Mouse (Mus musculus): ENCODE results near the gene Ifna2.
A peak's percentile ranks its signal among the peaks of the same experiment; 100 is the strongest.

Ifna2 gene

DNA sequence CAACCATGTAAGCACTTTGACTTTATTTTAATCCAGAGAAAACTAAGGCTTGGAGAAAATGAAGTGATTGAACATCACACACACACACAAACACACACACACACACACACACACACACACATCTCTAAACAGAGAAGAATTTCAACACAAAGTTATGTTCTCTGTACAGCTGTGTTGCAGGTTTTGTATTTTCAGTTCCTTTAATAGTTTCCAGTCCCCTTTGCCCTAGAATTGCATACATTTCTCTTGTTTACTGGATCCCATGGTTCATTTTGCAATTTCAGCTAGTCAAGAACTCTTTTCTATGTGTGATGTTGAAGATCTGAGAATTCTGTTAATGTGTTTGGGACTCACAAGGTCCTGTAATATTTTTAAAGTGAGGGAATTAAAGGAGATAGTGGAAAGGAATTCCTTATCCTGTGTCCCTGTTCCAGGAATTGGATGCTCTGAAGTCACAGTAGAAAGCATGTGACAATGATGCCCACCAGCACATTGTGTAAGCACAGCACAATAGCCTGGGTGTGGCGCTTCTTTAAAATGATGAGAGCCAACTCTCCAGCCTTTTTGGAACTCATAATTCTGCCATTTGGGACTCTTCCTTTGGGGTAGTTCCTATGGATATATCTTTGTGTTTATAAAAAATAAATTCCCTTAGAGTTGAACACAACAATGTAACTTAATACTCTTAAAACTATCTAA, 23.6 kb upstream of the Ifna2 start:
- Histone ChIP-seq H3K27me3 (ENCODE audit: insufficient read depth, low read length) (no peaks in the 10 kb centered on the region), H3K4me3 (replicated peaks; ENCODE audit: low read length) (no peak overlapping the region), H3K4me1 (replicated peaks; ENCODE audit: low read depth, low read length) (peaks cover 8% of the 10 kb centered on the region; the same call in 1 of the 2 replicates), H3K36me3 (ENCODE audit: insufficient read depth, low read length) (no peaks in the 10 kb centered on the region), H3K9me3 (ENCODE audit: low read length) (no peaks in the 10 kb centered on the region)
- TF ChIP-seq POU5F1 (IDR thresholded peaks at IDR 0.05; ENCODE audit: borderline replicate concordance, low read length) (no peak), NANOG (IDR thresholded peaks at IDR 0.05; ENCODE audit: borderline replicate concordance, low read length) (no peak), CTCF (conservative IDR thresholded peaks at IDR 0.05; ENCODE audit: low read length) (no peak)

DNA sequence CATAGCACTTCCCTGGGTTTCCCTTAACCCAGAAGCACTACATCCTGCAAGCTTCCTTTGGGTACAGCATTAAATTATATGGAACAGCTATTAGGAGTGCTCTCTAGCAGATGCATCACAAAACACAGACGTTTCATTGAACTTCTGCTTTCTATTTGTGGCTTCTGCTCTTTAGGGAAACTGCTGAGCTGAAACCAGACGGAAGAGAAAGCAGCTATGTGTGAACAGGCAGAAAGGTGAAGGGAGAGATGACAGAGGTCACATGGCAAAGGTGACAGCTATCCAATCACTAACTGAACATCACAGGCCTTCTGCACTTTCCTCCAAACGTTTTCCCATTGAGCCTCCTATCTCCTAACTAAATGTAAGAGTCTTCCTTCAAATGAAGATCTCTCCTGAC, 22.2 kb upstream of the Ifna2 start:
- Histone ChIP-seq H3K27me3 (ENCODE audit: insufficient read depth, low read length) (no peaks in the 10 kb centered on the region), H3K4me3 (replicated peaks; ENCODE audit: low read length) (no peak overlapping the region), H3K36me3 (ENCODE audit: insufficient read depth, low read length) (no peaks in the 10 kb centered on the region), H3K9me3 (ENCODE audit: low read length) (no peaks in the 10 kb centered on the region), H3K4me1 (replicated peaks; ENCODE audit: low read depth, low read length) (peaks cover 8% of the 10 kb centered on the region; the same call in 1 of the 2 replicates)
- TF ChIP-seq CTCF (conservative IDR thresholded peaks at IDR 0.05; ENCODE audit: low read length) (no peak), POU5F1 (IDR thresholded peaks at IDR 0.05; ENCODE audit: borderline replicate concordance, low read length) (no peak), NANOG (IDR thresholded peaks at IDR 0.05; ENCODE audit: borderline replicate concordance, low read length) (no peak)

DNA sequence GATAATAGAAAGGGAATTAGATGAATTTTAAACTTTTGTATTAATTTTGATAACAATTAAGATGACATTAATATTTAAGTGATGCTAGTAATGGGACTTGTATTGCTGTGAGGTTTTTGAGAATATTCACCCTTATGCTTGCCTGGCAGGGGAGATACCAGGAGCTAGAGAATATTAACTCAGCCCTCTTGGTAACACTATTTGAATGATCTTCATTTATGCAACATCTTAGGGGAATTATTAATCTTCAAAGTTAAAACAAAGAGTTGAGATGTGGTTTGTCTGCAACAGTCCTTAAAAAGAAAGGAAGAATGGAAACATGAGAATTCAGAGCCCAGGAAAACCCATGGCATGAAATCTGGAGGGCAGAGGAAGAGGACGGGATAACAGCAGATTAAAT, 15.6 kb upstream of the Ifna2 start:
- no peaks in the 10 kb centered on the region for H3K27me3 ChIP-seq (ENCODE audit: insufficient read depth, low read length)
- peaks cover 5% of the 10 kb centered on the region; the same call in 1 of the 2 replicates for H3K4me1 ChIP-seq (replicated peaks; ENCODE audit: low read depth, low read length)
- no peak for TF ChIP-seq POU5F1 (IDR thresholded peaks at IDR 0.05; ENCODE audit: borderline replicate concordance, low read length)
- no peak for TF ChIP-seq CTCF (conservative IDR thresholded peaks at IDR 0.05; ENCODE audit: low read length)
- TF ChIP-seq NANOG (IDR thresholded peaks at IDR 0.05; ENCODE audit: borderline replicate concordance, low read length) = no peak
- no peaks in the 10 kb centered on the region for H3K36me3 ChIP-seq (ENCODE audit: insufficient read depth, low read length)
- H3K4me3 ChIP-seq (replicated peaks; ENCODE audit: low read length) = no peak overlapping the region
- H3K9me3 ChIP-seq (ENCODE audit: low read length) = no peaks in the 10 kb centered on the region

DNA sequence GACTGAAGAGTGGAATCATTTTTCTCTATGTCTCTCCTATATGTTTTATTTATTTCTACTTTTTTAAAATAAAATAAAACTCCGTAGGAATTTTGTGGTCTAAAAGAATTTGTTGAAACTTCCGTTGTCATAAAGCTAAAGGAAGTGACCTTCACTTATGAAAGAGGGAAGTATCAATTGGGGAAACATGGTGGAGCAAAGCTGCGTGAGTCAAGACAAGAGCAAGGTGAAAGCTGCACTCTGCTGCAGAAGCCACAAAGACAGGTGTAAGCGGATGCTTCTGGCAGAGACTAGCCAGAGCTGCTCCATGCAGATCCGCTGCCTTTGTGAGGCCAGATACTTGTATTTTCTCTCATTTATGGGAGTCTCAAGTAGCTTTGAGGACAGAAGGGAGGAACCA, 15.1 kb upstream of the Ifna2 start:
- H3K4me3 ChIP-seq (replicated peaks; ENCODE audit: low read length) = no peak overlapping the region
- no peaks in the 10 kb centered on the region for H3K36me3 ChIP-seq (ENCODE audit: insufficient read depth, low read length)
- no peaks in the 10 kb centered on the region for H3K9me3 ChIP-seq (ENCODE audit: low read length)
- no peaks in the 10 kb centered on the region for H3K27me3 ChIP-seq (ENCODE audit: insufficient read depth, low read length)
- H3K4me1 ChIP-seq (replicated peaks; ENCODE audit: low read depth, low read length) = peaks cover 5% of the 10 kb centered on the region; the same call in 1 of the 2 replicates
- TF ChIP-seq NANOG (IDR thresholded peaks at IDR 0.05; ENCODE audit: borderline replicate concordance, low read length) = no peak
- no peak for TF ChIP-seq POU5F1 (IDR thresholded peaks at IDR 0.05; ENCODE audit: borderline replicate concordance, low read length)
- TF ChIP-seq CTCF (conservative IDR thresholded peaks at IDR 0.05; ENCODE audit: low read length) = no peak

DNA sequence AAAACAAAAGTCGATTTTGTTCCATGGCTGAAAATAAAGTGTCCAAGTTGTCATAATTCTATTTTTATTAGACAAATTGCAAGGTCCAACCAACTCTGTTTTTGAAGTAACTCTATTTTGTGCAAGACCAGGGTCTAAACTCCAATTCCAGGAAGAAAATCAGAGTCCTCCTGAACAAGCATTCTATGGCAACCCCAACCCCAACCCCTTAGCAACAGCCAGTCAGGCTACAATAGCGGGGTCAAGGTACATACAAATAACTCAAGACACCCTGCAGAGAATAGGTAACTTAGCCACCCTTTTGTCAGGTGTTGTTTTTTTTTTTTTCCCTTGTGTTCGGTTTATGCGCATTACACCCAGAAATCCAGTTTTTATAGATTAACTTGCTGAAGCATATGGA, 14.0 kb upstream of the Ifna2 start:
- H3K27me3 ChIP-seq (ENCODE audit: insufficient read depth, low read length) = no peaks in the 10 kb centered on the region
- H3K9me3 ChIP-seq (ENCODE audit: low read length) = no peaks in the 10 kb centered on the region
- TF ChIP-seq NANOG (IDR thresholded peaks at IDR 0.05; ENCODE audit: borderline replicate concordance, low read length) (no peak), CTCF (conservative IDR thresholded peaks at IDR 0.05; ENCODE audit: low read length) (no peak), POU5F1 (IDR thresholded peaks at IDR 0.05; ENCODE audit: borderline replicate concordance, low read length) (no peak)
- H3K36me3 ChIP-seq (ENCODE audit: insufficient read depth, low read length) = no peaks in the 10 kb centered on the region
- peaks cover 5% of the 10 kb centered on the region; the same call in 1 of the 2 replicates for H3K4me1 ChIP-seq (replicated peaks; ENCODE audit: low read depth, low read length)
- no peak overlapping the region for H3K4me3 ChIP-seq (replicated peaks; ENCODE audit: low read length)

DNA sequence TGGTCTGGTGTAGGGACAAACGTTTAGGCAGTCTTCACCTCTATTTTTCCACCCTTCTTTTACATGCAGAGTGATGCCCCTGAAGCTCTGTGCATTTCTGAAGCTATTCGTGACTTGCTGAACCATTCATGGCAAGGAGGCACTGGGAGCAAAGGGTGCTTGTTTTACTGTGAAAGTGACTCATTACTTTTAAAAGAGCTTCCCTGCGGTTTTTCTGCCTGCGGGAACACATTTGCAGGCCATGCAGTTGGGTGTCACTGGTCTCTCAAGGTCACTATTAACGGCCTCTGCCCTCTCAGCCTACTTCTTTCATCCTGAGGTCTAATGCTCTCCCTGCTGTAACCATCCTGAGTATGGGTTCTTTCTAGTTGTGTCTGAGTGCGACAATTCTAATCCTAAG, 13.4 kb upstream of the Ifna2 start:
- Histone ChIP-seq H3K9me3 (ENCODE audit: low read length) (no peaks in the 10 kb centered on the region), H3K27me3 (ENCODE audit: insufficient read depth, low read length) (no peaks in the 10 kb centered on the region), H3K36me3 (ENCODE audit: insufficient read depth, low read length) (no peaks in the 10 kb centered on the region), H3K4me1 (replicated peaks; ENCODE audit: low read depth, low read length) (no peaks in the 10 kb centered on the region), H3K4me3 (replicated peaks; ENCODE audit: low read length) (no peak overlapping the region)
- no peak for TF ChIP-seq CTCF (conservative IDR thresholded peaks at IDR 0.05; ENCODE audit: low read length)
- TF ChIP-seq NANOG (IDR thresholded peaks at IDR 0.05; ENCODE audit: borderline replicate concordance, low read length) = no peak
- TF ChIP-seq POU5F1 (IDR thresholded peaks at IDR 0.05; ENCODE audit: borderline replicate concordance, low read length) = no peak

DNA sequence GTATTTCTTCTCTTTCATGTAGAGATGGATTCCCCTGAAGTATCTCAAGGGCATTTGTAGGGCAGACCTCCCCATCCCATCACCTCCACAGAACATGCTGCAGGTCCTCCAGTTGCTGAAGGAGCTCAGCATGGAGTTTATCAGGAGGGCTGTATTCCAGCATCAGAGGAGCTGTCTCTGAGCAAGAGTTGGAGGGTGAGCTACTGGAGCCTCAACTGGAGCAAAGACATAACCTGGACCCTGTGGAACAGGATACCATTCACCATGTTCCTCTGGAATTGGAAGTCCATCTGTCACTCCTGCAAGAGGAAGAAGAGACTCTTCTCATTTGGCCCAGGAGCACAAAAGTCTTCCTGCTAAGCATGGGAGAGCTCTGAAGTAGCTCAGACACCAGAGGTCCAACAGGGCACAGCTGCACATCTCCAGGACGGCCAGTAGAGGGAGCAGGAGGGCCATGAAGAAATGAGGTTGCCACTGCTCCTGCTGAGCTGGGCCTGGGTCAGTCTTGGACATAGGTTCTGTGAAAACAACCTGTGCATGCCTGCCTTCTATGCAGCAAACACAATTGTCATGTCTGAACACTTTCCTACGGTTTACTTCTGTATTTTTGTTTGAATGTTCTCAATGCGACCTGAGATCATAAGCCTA, 12.6 kb upstream of the Ifna2 start:
- Histone ChIP-seq H3K9me3 (ENCODE audit: low read length) (no peaks in the 10 kb centered on the region), H3K36me3 (ENCODE audit: insufficient read depth, low read length) (no peaks in the 10 kb centered on the region), H3K27me3 (ENCODE audit: insufficient read depth, low read length) (no peaks in the 10 kb centered on the region), H3K4me3 (replicated peaks; ENCODE audit: low read length) (no peak overlapping the region), H3K4me1 (replicated peaks; ENCODE audit: low read depth, low read length) (no peaks in the 10 kb centered on the region)
- no peak for TF ChIP-seq POU5F1 (IDR thresholded peaks at IDR 0.05; ENCODE audit: borderline replicate concordance, low read length)
- TF ChIP-seq CTCF (conservative IDR thresholded peaks at IDR 0.05; ENCODE audit: low read length) = peak; percentile 94

DNA sequence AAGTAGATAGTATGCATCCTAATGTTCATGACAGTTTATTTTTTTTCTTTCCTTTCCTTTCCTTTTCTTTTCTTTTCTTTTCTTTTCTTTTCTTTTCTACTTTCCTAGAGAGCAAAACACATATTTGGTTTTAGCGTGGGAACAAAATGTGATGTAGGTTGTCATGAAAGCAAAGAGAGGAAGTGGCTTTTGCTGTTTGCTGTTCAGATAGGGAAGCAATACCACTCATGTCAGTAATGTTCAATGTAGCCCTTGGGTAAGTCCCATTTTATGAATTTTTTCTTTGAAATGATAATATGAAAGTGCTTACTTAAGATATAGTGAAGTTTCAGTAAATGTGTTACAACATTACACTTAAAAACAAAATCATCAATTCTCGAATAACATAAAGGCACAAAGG, 9.7 kb upstream of the Ifna2 start:
- no peaks in the 10 kb centered on the region for H3K27me3 ChIP-seq (ENCODE audit: insufficient read depth, low read length)
- peaks cover 10% of the 10 kb centered on the region for H3K9me3 ChIP-seq (ENCODE audit: low read length)
- no peak overlapping the region for H3K4me3 ChIP-seq (replicated peaks; ENCODE audit: low read length)
- no peaks in the 10 kb centered on the region for H3K4me1 ChIP-seq (replicated peaks; ENCODE audit: low read depth, low read length)
- TF ChIP-seq CTCF (conservative IDR thresholded peaks at IDR 0.05; ENCODE audit: low read length) = no peak
- TF ChIP-seq POU5F1 (IDR thresholded peaks at IDR 0.05; ENCODE audit: borderline replicate concordance, low read length) = no peak
- TF ChIP-seq NANOG (IDR thresholded peaks at IDR 0.05; ENCODE audit: borderline replicate concordance, low read length) = no peak
- H3K36me3 ChIP-seq (ENCODE audit: insufficient read depth, low read length) = no peaks in the 10 kb centered on the region
